Mouse (Mus musculus) embryonic facial prominence, embryonic 15.5 days (tissue): ENCODE results near the gene Cyp11a1. TPM values are rescaled to one million over a fixed set of nuclear protein-coding genes. Genes with fewer than 3 reads are reported as not detected.

ENCODE experiments used
- ATAC-seq: fragments of 200-750 bp; cut with Nextera tagmentation; 2 replicates; pipeline ENCODE4 v1.8.0; 2017; ENCODE audit warnings: low read depth, moderate TSS enrichment; ENCODE audit not compliant: insufficient number of reproducible peaks, low FRiP score, low TSS enrichment
- H3K27ac ChIP-seq: fragments of 300-500 bp; sonication (generic); replicated peaks from 2 replicates; pipeline ENCODE4 v1.5.1; 2015; ENCODE audit warnings: mild to moderate bottlenecking, inconsistent platforms
- H3K27me3 ChIP-seq: fragments of 300-500 bp; sonication (generic); 2 replicates; pipeline ENCODE4 v1.6.1; 2015; ENCODE audit warnings: inconsistent platforms
- H3K36me3 ChIP-seq: fragments of 300-500 bp; sonication (generic); 2 replicates; pipeline ENCODE4 v1.6.1; 2015; ENCODE audit warnings: mild to moderate bottlenecking, inconsistent platforms
- H3K4me1 ChIP-seq: fragments of 300-500 bp; sonication (generic); 2 replicates; pipeline ENCODE4 v1.6.1; 2015; ENCODE audit warnings: inconsistent platforms
- H3K4me2 ChIP-seq: fragments of 300-500 bp; sonication (generic); replicated peaks from 2 replicates; pipeline ENCODE4 v1.6.1; 2015; ENCODE audit warnings: mild to moderate bottlenecking, inconsistent platforms
- H3K4me3 ChIP-seq: fragments of 300-500 bp; sonication (generic); replicated peaks from 2 replicates; pipeline ENCODE4 v1.5.1; 2015; ENCODE audit warnings: mild to moderate bottlenecking, inconsistent platforms
- H3K9ac ChIP-seq: fragments of 300-500 bp; sonication (generic); 2 replicates; pipeline ENCODE4 v1.6.1; 2015; ENCODE audit warnings: inconsistent platforms
- H3K9me3 ChIP-seq: fragments of 300-500 bp; sonication (generic); replicated peaks from 2 replicates; pipeline ENCODE4 v1.6.1; 2016; ENCODE audit warnings: inconsistent platforms
- WGBS: fragments of 180-500 bp; shearing (Covaris S2); methylation state at CpG from one replicate; pipeline ENCODE4 v1.1.7; 2015; 5-methylcytosine and 5-hydroxymethylcytosine counted together
- polyA plus RNA-seq: library from polyadenylated mRNA; unstranded; fragments of >200 nt; fragmentation: Nextera tagmentation; extraction: Ambion mirVana; gene quantifications from 2 replicates; pipeline ENCODE4 v1.2.1, GENCODE M21; 2015

Cyp11a1 gene
- polyA plus RNA-seq, 1 experiment from 2014 or later = 9.8 TPM

DNA sequence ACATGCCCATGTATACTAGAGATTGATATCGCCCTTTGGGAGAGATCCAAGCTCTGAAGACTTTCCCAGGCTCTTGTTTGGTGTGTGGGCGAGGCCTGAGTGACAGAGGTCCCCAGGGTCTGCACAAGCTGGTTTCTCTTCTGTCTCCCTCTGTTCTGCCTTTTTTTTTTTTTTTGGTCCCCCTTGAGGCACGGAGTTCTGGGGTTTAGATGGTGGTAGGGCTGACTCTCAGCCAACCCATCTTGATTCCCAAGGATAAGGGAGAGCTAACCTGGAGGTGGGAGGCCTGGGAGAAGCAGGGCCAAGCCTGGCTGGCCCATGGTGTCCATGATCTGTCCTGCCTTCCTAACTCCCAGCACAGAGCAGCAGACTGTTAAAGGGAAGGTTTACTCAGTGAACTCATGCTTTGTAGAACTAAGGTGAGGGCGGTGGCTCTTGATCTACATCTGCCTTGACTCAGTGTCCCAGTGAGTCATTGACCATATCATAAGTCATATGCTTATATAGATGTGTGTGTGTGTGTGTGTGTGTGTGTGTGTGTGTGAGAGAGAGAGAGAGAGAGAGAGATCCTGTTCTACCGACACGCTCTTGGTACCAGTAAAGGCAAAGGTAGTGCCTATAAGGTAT, 32.7 kb upstream of the Cyp11a1 start:
- H3K4me2 ChIP-seq = no peak overlapping the region
- no peaks in the 10 kb centered on the region for H3K36me3 ChIP-seq
- ATAC-seq = no peak
- H3K27me3 ChIP-seq = no peaks in the 10 kb centered on the region
- H3K27ac ChIP-seq = no peak overlapping the region
- H3K9ac ChIP-seq = no peak overlapping the region
- peaks cover 25% of the 10 kb centered on the region for H3K4me1 ChIP-seq
- H3K9me3 ChIP-seq = no peaks in the 10 kb centered on the region
- H3K4me3 ChIP-seq = no peak overlapping the region
- WGBS = 72% methylated on average over 6 of the region's 6 CpGs

DNA sequence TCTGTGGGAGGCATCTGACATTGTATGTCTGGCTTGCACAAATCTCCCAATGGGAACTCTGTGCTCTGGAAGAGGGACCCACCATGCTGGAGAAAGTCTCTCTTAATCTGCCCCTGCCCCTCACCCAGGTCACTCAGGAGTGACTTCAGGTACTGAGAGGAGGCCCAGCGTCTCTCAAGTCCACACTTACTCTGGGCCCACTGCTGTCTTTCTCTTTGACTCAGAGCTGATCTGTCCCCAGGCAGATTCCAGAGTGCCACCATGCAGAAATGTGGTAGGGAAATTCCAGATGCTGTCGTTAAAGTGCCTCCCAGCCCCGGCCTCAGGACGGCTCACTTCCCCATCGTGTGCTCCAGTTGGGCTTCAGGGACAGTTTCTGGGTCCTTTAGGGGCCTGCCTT, 32.0 kb upstream of the Cyp11a1 start:
- Histone ChIP-seq H3K4me3 (no peak overlapping the region), H3K9me3 (no peaks in the 10 kb centered on the region), H3K27ac (no peak overlapping the region), H3K9ac (no peak overlapping the region), H3K27me3 (no peaks in the 10 kb centered on the region), H3K4me1 (peaks cover 25% of the 10 kb centered on the region), H3K4me2 (no peak overlapping the region), H3K36me3 (no peaks in the 10 kb centered on the region)
- ATAC-seq = no peak
- 46% methylated on average over 5 of the region's 5 CpGs for WGBS

DNA sequence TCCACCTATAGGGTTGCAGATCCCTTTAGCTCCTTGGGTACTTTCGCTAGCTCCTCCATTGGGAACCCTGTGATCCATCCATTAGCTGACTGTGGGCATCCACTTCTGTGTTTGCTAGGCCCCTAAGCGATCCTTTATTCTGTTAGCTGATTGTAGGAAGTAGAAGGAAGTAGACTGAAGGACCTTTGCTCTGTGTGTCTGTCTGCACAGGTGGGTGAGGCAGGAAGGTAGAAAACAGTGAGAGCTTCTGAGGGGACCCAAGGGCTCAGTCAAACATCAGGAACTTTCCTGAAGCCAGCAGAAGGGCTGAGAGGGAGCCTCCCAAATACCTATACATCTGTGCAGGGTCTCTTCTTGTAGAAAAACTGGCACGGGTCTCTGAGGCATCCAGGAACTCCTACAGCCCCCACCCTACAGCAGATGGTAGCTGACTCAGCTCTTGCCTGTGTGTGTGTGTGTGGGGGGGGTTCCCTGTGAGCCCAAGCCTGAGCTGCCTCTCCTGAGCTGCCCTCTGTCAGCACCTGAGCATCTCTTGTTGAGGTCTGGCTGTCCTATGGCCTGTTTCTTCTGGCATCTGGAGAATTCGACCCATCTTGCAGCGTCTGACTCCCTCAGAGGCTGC, 30.9 kb upstream of the Cyp11a1 start:
- ATAC-seq = no peak
- Histone ChIP-seq H3K9ac (no peak overlapping the region), H3K27ac (no peak overlapping the region), H3K9me3 (no peaks in the 10 kb centered on the region), H3K36me3 (no peaks in the 10 kb centered on the region), H3K4me1 (peaks cover 25% of the 10 kb centered on the region), H3K4me3 (no peak overlapping the region), H3K27me3 (no peaks in the 10 kb centered on the region), H3K4me2 (no peak overlapping the region)
- 74% methylated on average over 5 of the region's 5 CpGs for WGBS

DNA sequence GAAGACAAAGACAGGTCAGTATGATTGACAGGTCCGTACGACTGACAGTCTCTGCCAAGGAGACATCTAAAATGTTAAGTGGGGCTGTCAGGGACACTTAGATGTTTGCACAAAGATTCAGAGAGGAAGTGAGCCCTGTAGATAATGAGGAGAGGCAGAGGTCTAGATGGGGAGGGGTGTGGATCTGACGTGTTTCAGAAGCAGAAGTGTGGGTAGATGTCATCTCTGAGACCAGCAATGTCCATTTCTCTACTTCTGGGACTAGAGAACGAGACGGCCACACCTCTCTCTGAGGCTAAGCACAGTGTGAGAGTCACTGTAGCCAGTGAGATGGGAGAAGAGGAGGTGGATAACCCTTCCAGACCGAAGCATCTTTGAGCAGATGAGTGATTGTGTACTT, 28.2 kb upstream of the Cyp11a1 start:
- WGBS = 70% methylated on average over 6 of the region's 6 CpGs

DNA sequence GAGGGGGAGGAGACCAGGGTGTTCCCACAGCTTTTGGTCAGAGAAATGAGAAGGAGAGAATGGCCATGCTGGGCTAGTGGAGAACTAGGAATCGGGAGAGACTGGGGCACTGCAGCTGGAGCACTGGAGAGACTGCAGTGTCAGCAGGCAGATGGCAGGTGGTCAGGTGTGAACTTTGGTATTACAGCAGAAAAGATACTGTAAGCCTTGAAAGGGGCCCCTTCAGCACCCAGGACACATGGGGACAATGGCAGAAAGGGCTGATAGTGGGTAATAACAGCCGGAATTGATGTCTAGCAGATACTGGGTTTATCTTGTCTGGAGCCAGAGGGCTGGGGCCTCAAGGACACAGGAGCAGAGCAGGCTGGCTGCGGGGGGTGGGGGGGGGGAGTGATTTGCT, 27.4 kb upstream of the Cyp11a1 start:
- H3K36me3 ChIP-seq = no peaks in the 10 kb centered on the region
- 0 out of 2 replicates have a peak, but pooled peaks cover 6% of the 10 kb centered on the region for H3K4me1 ChIP-seq
- H3K4me2 ChIP-seq = no peak overlapping the region
- H3K27me3 ChIP-seq = no peaks in the 10 kb centered on the region
- no peaks in the 10 kb centered on the region for H3K9me3 ChIP-seq
- H3K27ac ChIP-seq = no peak overlapping the region
- H3K4me3 ChIP-seq = no peak overlapping the region
- no peak overlapping the region for H3K9ac ChIP-seq
- WGBS = 71% methylated on average over 3 of the region's 3 CpGs
- no peak for ATAC-seq

More for the DNA sequence above, 28.2 kb upstream of the Cyp11a1 start:
- Histone ChIP-seq H3K27ac (no peak overlapping the region), H3K4me3 (no peak overlapping the region), H3K36me3 (no peaks in the 10 kb centered on the region), H3K27me3 (no peaks in the 10 kb centered on the region), H3K4me2 (no peak overlapping the region), H3K9ac (no peak overlapping the region), H3K9me3 (no peaks in the 10 kb centered on the region), H3K4me1 (peaks cover 12% of the 10 kb centered on the region; the same call in 1 of the 2 replicates)
- ATAC-seq = no peak

DNA sequence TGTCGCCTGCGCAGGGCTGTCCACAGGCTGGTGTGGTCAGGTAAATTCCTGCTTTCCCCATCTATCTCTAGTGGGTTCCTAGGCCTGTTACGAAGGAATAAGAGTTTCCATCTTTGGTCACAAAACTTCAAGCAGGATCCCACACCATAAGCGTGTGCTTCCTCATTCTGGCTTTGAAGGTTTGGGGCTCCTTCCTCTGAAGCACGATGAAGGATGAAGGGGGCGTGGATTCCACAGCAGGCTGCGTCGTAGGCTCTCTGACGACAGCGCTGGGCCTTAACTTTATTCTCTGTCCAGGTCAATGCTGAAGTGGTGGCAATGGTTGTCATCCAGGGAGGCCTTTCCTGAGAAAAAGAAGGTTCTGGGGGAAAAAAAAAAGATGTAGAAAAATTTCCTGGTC, 25.6 kb upstream of the Cyp11a1 start:
- ATAC-seq = no peak
- Histone ChIP-seq H3K4me3 (no peak overlapping the region), H3K9ac (no peak overlapping the region), H3K9me3 (no peaks in the 10 kb centered on the region), H3K36me3 (no peaks in the 10 kb centered on the region), H3K4me1 (no peaks in the 10 kb centered on the region), H3K4me2 (no peak overlapping the region), H3K27me3 (no peaks in the 10 kb centered on the region), H3K27ac (no peak overlapping the region)
- WGBS = 85% methylated on average over 10 of the region's 10 CpGs

DNA sequence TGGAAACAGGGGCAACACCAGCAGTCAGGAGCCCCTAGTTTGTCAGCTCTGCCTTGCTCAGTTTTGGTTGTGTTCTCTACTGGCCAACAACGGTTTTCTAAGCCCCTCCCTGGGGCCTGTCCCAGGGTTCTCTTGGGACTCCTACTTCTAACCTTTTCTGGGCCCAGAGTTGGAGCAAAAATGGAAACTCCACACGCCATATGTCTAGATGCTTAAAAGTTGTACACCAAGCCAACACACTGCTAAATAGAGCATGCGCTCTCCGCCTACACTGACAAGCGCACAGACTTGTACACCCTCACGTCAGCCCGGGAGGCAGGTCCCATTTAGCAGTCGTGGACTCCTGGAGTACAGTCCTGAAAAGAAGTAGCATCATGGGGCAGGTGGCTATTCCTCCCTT, 20.9 kb upstream of the Cyp11a1 start:
- 86% methylated on average over 8 of the region's 8 CpGs for WGBS
- no peak for ATAC-seq
- H3K4me2 ChIP-seq = no peak overlapping the region

DNA sequence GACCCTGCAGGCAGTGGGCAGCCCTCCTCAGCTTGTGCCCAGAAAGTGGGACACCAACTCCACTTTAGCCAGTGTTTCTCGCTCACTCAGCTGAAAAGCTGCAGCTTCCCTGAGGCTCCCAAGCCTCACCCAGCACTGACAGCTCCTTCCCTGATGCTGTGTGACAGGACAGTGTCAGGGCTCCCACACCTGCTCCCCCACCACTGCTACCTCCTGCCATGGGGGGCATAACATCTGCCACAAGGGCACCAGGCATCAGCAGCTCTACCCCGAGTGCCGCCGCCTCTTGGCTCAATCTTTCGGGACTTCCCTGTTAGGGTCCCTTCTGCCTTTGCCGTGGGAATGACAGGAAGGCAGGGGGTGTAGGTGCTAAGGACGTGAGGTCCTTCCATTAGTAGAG, 19.9 kb upstream of the Cyp11a1 start:
- Histone ChIP-seq H3K27ac (no peak overlapping the region), H3K9me3 (no peaks in the 10 kb centered on the region), H3K36me3 (no peaks in the 10 kb centered on the region), H3K4me3 (no peak overlapping the region), H3K4me2 (no peak overlapping the region), H3K4me1 (no peaks in the 10 kb centered on the region), H3K9ac (no peak overlapping the region), H3K27me3 (no peaks in the 10 kb centered on the region)
- 77% methylated on average over 7 of the region's 7 CpGs for WGBS
- ATAC-seq = no peak

More for the DNA sequence above, 20.9 kb upstream of the Cyp11a1 start:
- Histone ChIP-seq H3K27me3 (no peaks in the 10 kb centered on the region), H3K4me3 (no peak overlapping the region), H3K9me3 (no peaks in the 10 kb centered on the region), H3K36me3 (no peaks in the 10 kb centered on the region), H3K9ac (no peak overlapping the region), H3K4me1 (no peaks in the 10 kb centered on the region), H3K27ac (no peak overlapping the region)

DNA sequence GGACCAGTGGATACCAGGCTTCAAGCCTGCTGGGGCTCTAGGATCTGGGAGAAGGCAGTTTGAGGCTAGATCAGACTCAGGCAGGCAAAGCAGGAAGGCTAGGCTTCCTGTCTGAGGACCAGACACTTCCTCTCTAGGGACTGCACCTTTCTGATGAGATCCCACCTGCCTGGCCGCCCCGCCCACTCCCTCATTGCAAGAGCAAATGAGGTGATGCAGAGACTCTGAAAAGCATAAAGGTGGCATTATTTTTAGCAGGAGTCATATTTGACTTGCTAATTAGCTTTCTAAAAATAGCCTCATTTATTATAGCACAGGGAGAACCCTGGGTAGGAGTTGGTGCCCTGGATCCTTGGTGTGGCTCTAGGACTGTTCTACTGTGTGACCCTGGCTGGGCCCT, 18.1 kb upstream of the Cyp11a1 start:
- Histone ChIP-seq H3K27me3 (no peaks in the 10 kb centered on the region), H3K4me1 (peaks cover 4% of the 10 kb centered on the region), H3K4me2 (no peak overlapping the region), H3K36me3 (no peaks in the 10 kb centered on the region), H3K27ac (no peak overlapping the region), H3K9ac (no peak overlapping the region), H3K4me3 (no peak overlapping the region), H3K9me3 (no peaks in the 10 kb centered on the region)
- WGBS = 76% methylated on average over 2 of the region's 2 CpGs
- ATAC-seq = no peak

DNA sequence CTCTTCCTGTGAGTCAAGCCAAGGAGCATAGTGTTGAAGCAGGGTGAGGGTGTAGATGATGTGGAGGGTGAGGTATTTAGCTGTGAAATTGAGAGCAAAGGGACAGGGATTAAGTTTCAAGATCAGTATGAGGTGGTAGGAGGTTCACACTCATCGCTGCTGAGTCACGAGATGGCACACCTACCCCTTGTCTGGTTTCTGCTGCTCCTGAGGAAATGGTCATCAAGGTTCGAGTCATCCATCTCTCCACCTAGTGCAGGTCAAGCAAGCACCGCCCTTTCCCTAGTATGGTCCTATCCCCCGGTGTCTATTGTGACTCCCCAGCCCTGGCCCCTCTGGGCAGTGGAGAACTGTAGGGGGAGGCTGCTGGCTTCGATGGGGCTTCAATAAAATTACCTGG, 16.9 kb upstream of the Cyp11a1 start:
- H3K27ac ChIP-seq = no peak overlapping the region
- peaks cover 14% of the 10 kb centered on the region for H3K4me1 ChIP-seq
- H3K27me3 ChIP-seq = no peaks in the 10 kb centered on the region
- no peak overlapping the region for H3K4me2 ChIP-seq
- no peak overlapping the region for H3K4me3 ChIP-seq
- no peaks in the 10 kb centered on the region for H3K36me3 ChIP-seq
- no peak overlapping the region for H3K9ac ChIP-seq
- 85% methylated on average over 6 of the region's 6 CpGs for WGBS
- ATAC-seq = no peak
- no peaks in the 10 kb centered on the region for H3K9me3 ChIP-seq

DNA sequence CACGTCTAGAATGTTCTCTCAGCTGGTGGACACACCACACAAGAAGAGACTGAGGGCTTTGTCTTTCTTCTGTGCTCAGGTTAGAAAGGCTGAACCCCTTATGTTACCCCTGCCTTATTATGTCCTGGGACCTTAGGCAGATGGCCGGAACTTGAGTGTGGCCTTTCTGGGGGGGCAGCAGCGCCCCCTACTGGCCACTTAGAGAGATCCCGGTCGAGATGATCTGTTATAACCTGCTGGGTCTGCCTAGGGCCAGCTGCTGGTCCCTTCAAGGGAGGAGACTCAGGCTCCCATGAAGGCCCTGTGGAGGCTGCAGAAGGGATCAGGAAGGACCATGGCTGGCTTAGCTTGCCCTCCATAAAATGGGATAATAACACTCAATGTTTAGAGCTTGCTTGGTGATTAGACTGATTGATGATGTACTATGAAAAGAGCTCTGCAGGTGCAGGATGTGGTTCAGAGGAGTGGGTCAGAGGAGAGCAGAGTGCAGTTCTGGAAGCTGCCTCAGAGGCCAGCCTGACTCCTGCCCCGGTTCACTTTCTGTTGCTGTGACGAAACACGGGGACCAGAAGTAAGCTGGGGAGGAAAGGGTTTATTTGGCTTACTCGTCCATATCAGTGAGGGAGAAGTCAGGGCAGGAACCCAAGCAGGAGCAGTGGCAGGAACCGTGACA, 15.6 kb upstream of the Cyp11a1 start:
- 40% methylated on average over 10 of the region's 10 CpGs for WGBS
- Histone ChIP-seq H3K27me3 (peaks cover 3% of the 10 kb centered on the region; the same call in 1 of the 2 replicates), H3K9ac (no peak overlapping the region), H3K9me3 (no peaks in the 10 kb centered on the region), H3K4me1 (peaks cover 16% of the 10 kb centered on the region), H3K4me3 (no peak overlapping the region), H3K27ac (no peak overlapping the region), H3K4me2 (no peak overlapping the region), H3K36me3 (no peaks in the 10 kb centered on the region)
- no peak for ATAC-seq
